Mouse (Mus musculus) B cell, adult (primary cell): ENCODE measurements around the gene Angptl2. TPM values are rescaled to one million over a fixed set of nuclear protein-coding genes. Genes with fewer than 3 reads are reported as not detected.

Experiments used
- total RNA-seq: library from RNA; stranded (reverse); gene quantifications from 4 replicates; pipeline ENCODE4 v1.2.4, GENCODE M21; 2023; ENCODE audit not compliant: inconsistent age

Angptl2 gene
- total RNA-seq, result not detected in 4 replicates

GRCm38 (mm10) chr2:33215700-33216509, at the start of gene Angptl2:
Gene Angptl2, plus strand, starts transcription at chr2:33216069.

Other genes starting within 250 kb of the Angptl2 start
- gene Slc2a8, start 234.0 kb upstream of the Angptl2 start, total RNA-seq, result 5.7 to 12.4 TPM (median 6.3 TPM) in 4 replicates
- 0.18 to 2.2 TPM (median 0.45 TPM) in 3 of 4 replicates, not detected in the other for gene Garnl3, start 84.4 kb upstream of the Angptl2 start, total RNA-seq
- gene Ralgps1, start 155.4 kb downstream of the Angptl2 start, total RNA-seq, result 17.8 to 21.7 TPM (median 18.2 TPM) in 4 replicates
- 7.8 to 17.2 TPM (median 10.8 TPM) in 4 replicates for gene Zbtb34, start 215.3 kb downstream of the Angptl2 start, total RNA-seq